Mouse (Mus musculus) liver, embryonic 12.5 days (tissue): ENCODE results near the gene Thap11. TPM values are rescaled to one million over a fixed set of nuclear protein-coding genes. Genes with fewer than 3 reads are reported as not detected.
A peak's percentile ranks its signal among the peaks of the same experiment; 100 is the strongest.
"Not testable (repeated sequence)": the region's sequence is repeated elsewhere in the genome, so short reads cannot be mapped to it uniquely, and the experiment has no call there.

Experiments
- ATAC-seq: fragments of 200-750 bp; cut with Nextera tagmentation; 2 replicates; pipeline ENCODE4 v1.8.0; 2017; ENCODE audit warnings: moderate number of reproducible peaks, mild to moderate bottlenecking, moderate library complexity
- H3K27ac ChIP-seq: fragments of 300-500 bp; sonication (generic); 2 replicates; pipeline ENCODE4 v1.5.1; 2016; ENCODE audit warnings: mild to moderate bottlenecking
- H3K27me3 ChIP-seq: fragments of 300-500 bp; sonication (generic); replicated peaks from 2 replicates; pipeline ENCODE4 v1.6.1; 2016; ENCODE audit warnings: mild to moderate bottlenecking, moderate library complexity
- H3K36me3 ChIP-seq: fragments of 300-500 bp; sonication (generic); 2 replicates; pipeline ENCODE4 v1.6.1; 2016; ENCODE audit warnings: mild to moderate bottlenecking, moderate library complexity
- H3K4me1 ChIP-seq: fragments of 300-500 bp; sonication (generic); 2 replicates; pipeline ENCODE4 v1.6.1; 2016
- H3K4me2 ChIP-seq: fragments of 300-500 bp; sonication (generic); 2 replicates; pipeline ENCODE4 v1.6.1; 2016; ENCODE audit warnings: mild to moderate bottlenecking, moderate library complexity
- H3K4me3 ChIP-seq: fragments of 300-500 bp; sonication (generic); 2 replicates; pipeline ENCODE4 v1.5.1; 2016; ENCODE audit warnings: mild to moderate bottlenecking, moderate library complexity
- H3K9ac ChIP-seq: fragments of 300-500 bp; sonication (generic); 2 replicates; pipeline ENCODE4 v1.6.1; 2016; ENCODE audit warnings: mild to moderate bottlenecking, moderate library complexity
- H3K9me3 ChIP-seq: fragments of 300-500 bp; sonication (generic); replicated peaks from 2 replicates; pipeline ENCODE4 v1.6.1; 2016; ENCODE audit warnings: mild to moderate bottlenecking, moderate library complexity
- WGBS: fragments of 180-500 bp; shearing (Covaris S2); methylation state at CpG from one replicate; pipeline ENCODE4 v1.1.7; 2016; ENCODE audit not compliant: insufficient replicate concordance; 5-methylcytosine and 5-hydroxymethylcytosine counted together
- polyA plus RNA-seq: library from polyadenylated mRNA; unstranded; fragments of >200 nt; fragmentation: Nextera tagmentation; extraction: Ambion mirVana; gene quantifications from 2 replicates; pipeline ENCODE4 v1.2.1, GENCODE M21; 2016

Thap11 gene
- polyA plus RNA-seq, 1 experiment from 2014 or later: 53.2 TPM

GRCm38 (mm10) chr8:105825506-105825905 is 29.4 kb upstream of the Thap11 start:
- Histone ChIP-seq H3K9ac (peak overlapping the region; percentile 97), H3K4me3 (peak overlapping the region; percentile 97), H3K4me1 (peaks cover 82% of the 10 kb centered on the region), H3K4me2 (peak overlapping the region; percentile 75), H3K36me3 (peaks cover 58% of the 10 kb centered on the region), H3K27me3 (no peaks in the 10 kb centered on the region), H3K27ac (peak overlapping the region; percentile 97), H3K9me3 (no peaks in the 10 kb centered on the region)
- no peak for ATAC-seq
- WGBS: 74% methylated on average over 4 of the region's 4 CpGs

DNA sequence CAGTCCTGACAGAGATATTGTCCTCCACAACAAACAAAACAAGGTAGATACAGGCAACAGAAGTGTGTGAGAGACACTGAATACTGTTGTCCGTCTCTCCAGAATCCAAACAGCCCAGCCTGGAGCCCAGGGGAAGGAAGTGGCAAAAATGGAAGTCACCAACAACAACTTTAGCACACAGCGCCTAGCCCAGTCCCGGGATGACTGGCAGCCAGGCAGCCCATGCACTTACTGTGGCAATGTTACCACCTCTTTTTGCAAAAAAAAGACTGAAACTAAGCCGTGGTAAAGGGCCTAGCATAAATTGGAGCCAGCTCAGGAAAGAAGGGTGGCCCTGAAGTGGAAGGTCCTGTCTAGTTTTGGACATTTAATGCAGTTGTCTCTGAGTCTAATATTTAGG is 28.6 kb upstream of the Thap11 start:
- Histone ChIP-seq H3K36me3 (peaks cover 50% of the 10 kb centered on the region), H3K9me3 (no peaks in the 10 kb centered on the region), H3K4me1 (peaks cover 79% of the 10 kb centered on the region), H3K27me3 (no peaks in the 10 kb centered on the region), H3K27ac (peak overlapping the region; percentile 97), H3K4me2 (peak overlapping the region; percentile 75), H3K9ac (peak overlapping the region; percentile 97), H3K4me3 (peak overlapping the region; percentile 97)
- WGBS: 3% methylated on average over 4 of the region's 4 CpGs
- no peak for ATAC-seq

DNA sequence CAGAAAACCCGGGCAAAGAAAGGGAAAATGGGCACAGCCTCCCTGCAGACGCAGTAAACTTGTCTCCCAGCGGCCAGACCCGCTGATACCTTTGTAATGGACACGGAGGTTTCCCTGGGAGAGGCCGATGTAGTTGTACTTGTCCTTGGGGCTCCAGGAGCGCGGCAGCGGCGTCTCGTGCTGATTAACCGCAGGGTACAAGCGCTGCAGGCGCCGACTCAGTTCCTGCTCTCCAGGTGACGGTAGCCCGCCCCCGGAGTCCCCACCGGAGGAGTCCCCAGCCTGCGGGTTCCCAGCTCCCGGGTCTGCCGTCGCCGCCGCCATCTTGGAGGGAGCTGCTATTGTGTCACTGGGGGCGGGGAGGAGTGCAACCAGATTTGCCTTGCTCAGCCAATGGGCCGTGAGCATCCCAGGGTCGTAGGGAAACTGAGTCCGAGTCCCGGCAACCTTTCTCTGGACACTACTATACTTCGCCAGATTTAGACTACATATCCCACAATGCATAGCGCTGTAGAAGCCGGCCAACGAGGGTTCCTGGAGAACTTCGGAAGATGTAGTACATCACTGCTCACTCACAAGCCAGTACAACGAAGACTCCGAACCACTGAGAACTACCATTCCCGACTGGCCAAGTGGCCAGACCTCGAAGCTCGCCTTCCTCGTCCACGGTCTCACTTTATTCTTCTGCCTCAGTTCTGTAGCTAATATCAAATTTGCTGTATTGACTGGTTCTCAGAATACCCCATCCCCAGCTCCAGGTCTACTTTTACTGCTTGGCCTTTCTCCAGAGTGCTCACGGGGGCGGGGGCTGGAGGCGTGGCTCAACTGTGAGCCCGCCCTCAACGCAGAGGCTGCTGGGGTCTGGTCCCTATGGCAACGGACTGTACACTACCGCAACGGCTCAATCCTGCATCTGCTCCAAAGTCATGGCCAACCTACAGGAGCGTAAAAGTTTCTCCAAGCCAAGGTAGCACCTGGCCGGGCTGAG is 27.8 kb upstream of the Thap11 start, which contains the start of the genes Ranbp10 and Tsnaxip1:
Gene Ranbp10 (minus strand): TSS at position 490 of the 988 bp plus-strand sequence.
Gene Tsnaxip1 (plus strand): TSS at position 871 of the 988 bp plus-strand sequence.
- Histone ChIP-seq H3K9me3 (no peaks in the 10 kb centered on the region), H3K36me3 (peaks cover 42% of the 10 kb centered on the region), H3K27ac (peak within 1 kb of the TSS; percentile 97), H3K27me3 (no peaks in the 10 kb centered on the region), H3K4me2 (peak within 1 kb of the TSS; percentile 75), H3K4me3 (peak within 1 kb of the TSS; percentile 97), H3K4me1 (peaks cover 76% of the 10 kb centered on the region), H3K9ac (peak within 1 kb of the TSS; percentile 97)
- peak; percentile 93 for ATAC-seq
- under 1% methylated on average over 52 of the region's 52 CpGs for WGBS

DNA sequence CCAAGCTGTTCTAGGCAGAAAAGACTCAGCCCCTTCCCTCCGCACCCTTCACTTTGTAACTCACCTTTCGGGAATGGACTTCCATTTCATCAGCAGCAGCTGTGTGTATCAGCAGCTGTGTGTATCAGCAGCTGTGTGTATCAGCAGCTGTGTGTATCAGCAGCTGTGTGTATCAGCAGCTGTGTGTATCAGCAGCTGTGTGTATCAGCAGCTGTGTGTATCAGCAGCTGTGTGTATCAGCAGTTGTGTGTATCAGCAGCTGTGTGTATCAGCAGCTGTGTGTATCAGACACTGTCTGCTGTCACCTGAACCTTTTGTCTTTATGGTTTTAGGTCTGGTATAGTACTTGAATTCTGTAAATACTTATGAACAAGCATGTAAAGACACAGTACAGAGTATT is 21.2 kb upstream of the Thap11 start:
- H3K9me3 ChIP-seq, H3K27me3 ChIP-seq, H3K36me3 ChIP-seq: not testable (repeated sequence)
- Histone ChIP-seq H3K4me3 (peak overlapping the region; percentile 57), H3K4me1 (peaks cover 61% of the 10 kb centered on the region), H3K4me2 (peak overlapping the region; percentile 64), H3K9ac (peak overlapping the region; percentile 73), H3K27ac (peak overlapping the region; percentile 94)
- 0 out of 2 replicates have a peak, but pooled peaks have one; percentile 36 for ATAC-seq
- WGBS: 67% methylated on average over 2 of the region's 2 CpGs

DNA sequence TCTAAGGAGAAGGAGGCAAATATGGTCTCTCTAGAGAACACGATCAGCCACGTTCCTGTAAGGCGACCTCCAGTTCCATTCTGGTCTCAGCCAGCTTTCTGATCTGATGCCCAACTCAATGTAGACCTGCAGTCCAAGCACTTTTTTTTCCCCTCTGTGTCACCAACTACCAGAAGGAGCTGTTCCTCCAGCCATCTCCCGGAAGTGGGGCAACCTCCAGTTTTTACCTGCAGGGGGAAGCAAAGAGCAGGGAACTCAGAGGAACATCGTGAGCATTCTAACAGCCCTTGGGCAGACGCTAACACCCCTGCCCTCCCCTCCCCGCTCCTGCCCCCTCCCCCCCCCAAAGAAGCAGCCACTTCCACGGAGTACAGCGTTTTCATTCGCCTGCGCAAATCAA is 19.6 kb upstream of the Thap11 start:
- peak; percentile 68 for ATAC-seq
- Histone ChIP-seq H3K9me3 (no peaks in the 10 kb centered on the region), H3K4me3 (no peak overlapping the region), H3K36me3 (no peaks in the 10 kb centered on the region), H3K4me2 (peak overlapping the region; percentile 43), H3K27me3 (no peaks in the 10 kb centered on the region), H3K27ac (peak overlapping the region; percentile 78), H3K9ac (peak overlapping the region; percentile 17; the same call in 1 of the 2 replicates), H3K4me1 (peaks cover 51% of the 10 kb centered on the region)
- WGBS: 22% methylated on average over 11 of the region's 11 CpGs

- H3K9me3 ChIP-seq: no peaks in the 10 kb centered on the region
- H3K9ac ChIP-seq: no peak overlapping the region; the same call in 1 of the 2 replicates
- peaks cover 41% of the 10 kb centered on the region for H3K4me1 ChIP-seq
- no peak overlapping the region for H3K4me3 ChIP-seq
- no peak overlapping the region for H3K27ac ChIP-seq
- H3K36me3 ChIP-seq: peaks cover 11% of the 10 kb centered on the region
- no peak for ATAC-seq
- 75% methylated on average over 6 of the region's 6 CpGs for WGBS
- no peaks in the 10 kb centered on the region for H3K27me3 ChIP-seq
- no peak overlapping the region for H3K4me2 ChIP-seq
These were observed 17.9 kb upstream of the Thap11 start for GRCm38 (mm10) chr8:105836991-105837390.

DNA sequence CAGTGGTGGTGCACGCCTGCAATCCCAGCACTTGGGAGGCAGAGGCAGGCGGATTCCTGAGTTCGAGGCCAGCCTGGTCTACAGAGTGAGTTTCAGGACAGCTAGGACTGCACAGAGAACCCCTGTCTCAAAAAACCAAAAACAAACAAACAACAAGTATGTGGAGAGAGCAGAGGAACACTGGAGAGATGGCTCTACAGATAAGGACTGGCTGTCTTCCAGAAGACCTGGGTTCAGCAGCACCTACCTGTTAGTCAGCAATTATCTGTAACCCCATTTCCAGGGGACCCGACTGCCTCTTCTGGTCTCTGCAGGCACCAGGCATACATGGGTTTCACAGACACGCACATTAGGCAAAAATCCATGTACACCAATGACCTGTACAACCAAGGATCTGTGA is 15.7 kb upstream of the Thap11 start:
- ATAC-seq: no peak
- Histone ChIP-seq H3K9ac (no peak overlapping the region), H3K27me3 (no peaks in the 10 kb centered on the region), H3K4me3 (no peak overlapping the region), H3K36me3 (peaks cover 30% of the 10 kb centered on the region), H3K4me1 (peaks cover 23% of the 10 kb centered on the region), H3K27ac (no peak overlapping the region), H3K9me3 (no peaks in the 10 kb centered on the region), H3K4me2 (no peak overlapping the region)
- 73% methylated on average over 5 of the region's 5 CpGs for WGBS

DNA sequence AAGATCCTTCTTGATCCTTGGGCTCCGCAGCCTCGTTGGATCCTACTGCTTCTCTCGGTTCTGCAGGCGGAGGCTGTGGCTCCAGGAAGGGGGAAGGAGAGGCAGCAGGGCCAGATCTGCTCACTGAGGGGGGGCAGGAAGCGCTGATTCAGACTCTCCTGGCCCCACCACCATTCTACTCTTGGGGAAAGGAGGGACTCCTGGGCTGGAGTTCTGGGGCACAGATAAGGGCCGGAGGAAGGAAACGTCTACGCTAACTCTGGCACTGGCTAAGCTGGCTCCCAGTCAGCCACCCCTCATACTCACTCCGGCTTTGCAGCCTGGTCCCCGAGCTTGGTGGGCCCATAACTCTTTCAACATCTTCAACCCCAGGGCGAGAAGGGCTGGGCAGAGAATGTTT is 8.3 kb upstream of the Thap11 start:
- Histone ChIP-seq H3K4me3 (no peak overlapping the region), H3K4me1 (peaks cover 27% of the 10 kb centered on the region), H3K9me3 (no peaks in the 10 kb centered on the region), H3K36me3 (peaks cover 80% of the 10 kb centered on the region), H3K27ac (peak overlapping the region; percentile 37; the same call in 1 of the 2 replicates), H3K27me3 (no peaks in the 10 kb centered on the region), H3K4me2 (no peak overlapping the region; the same call in 1 of the 2 replicates), H3K9ac (peak overlapping the region; percentile 36; the same call in 1 of the 2 replicates)
- ATAC-seq: no peak
- WGBS: 49% methylated on average over 11 of the region's 11 CpGs

GRCm38 (mm10) chr8:105850014-105850413 is 4.9 kb upstream of the Thap11 start:
- H3K9me3 ChIP-seq: no peaks in the 10 kb centered on the region
- WGBS: 92% methylated on average over 4 of the region's 4 CpGs
- peaks cover 37% of the 10 kb centered on the region for H3K4me1 ChIP-seq
- no peak overlapping the region for H3K27ac ChIP-seq
- H3K4me3 ChIP-seq: no peak overlapping the region
- no peaks in the 10 kb centered on the region for H3K27me3 ChIP-seq
- no peak for ATAC-seq
- no peak overlapping the region for H3K9ac ChIP-seq
- H3K36me3 ChIP-seq: peaks cover 50% of the 10 kb centered on the region
- peak overlapping the region; percentile 77 for H3K4me2 ChIP-seq

DNA sequence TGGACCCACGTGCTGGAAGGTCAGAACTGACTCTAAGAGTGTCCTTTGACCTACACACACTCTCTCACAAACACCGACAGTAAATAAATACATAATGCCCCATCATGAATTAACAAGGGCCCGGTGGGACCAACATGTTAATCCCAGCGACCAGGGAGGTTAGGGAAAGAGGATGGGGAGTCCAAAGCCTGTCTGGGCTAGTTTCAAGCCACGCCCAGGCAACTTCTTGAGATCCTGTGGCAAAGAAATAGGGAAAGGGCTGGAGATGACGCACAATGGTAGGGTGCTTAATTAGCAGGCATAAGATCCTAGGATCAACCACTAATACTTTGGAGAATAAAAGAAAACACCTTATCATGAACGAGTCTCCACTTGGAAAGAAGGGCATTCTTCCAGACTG is 4.3 kb upstream of the Thap11 start:
- ATAC-seq: no peak
- Histone ChIP-seq H3K36me3 (peaks cover 44% of the 10 kb centered on the region), H3K27ac (peak overlapping the region; percentile 16; the same call in 1 of the 2 replicates), H3K27me3 (no peaks in the 10 kb centered on the region), H3K4me2 (peak overlapping the region; percentile 77), H3K4me1 (peaks cover 41% of the 10 kb centered on the region), H3K9ac (peak overlapping the region; percentile 52), H3K4me3 (peak overlapping the region; percentile 38), H3K9me3 (no peaks in the 10 kb centered on the region)
- 66% methylated on average over 7 of the region's 7 CpGs for whole genome bisulfite sequencing

GRCm38 (mm10) chr8:105851651-105852143 is 3.2 kb upstream of the Thap11 start:
- peaks cover 46% of the 10 kb centered on the region for H3K4me1 ChIP-seq

More at GRCm38 (mm10) chr8:105851651-105852143, 3.2 kb upstream of the Thap11 start:
- Histone ChIP-seq H3K36me3 (peaks cover 33% of the 10 kb centered on the region), H3K9me3 (no peaks in the 10 kb centered on the region), H3K9ac (peak overlapping the region; percentile 85), H3K27me3 (no peaks in the 10 kb centered on the region), H3K4me3 (peak overlapping the region; percentile 72), H3K27ac (peak overlapping the region; percentile 90), H3K4me2 (peak overlapping the region; percentile 77)
- under 1% methylated on average over 34 of the region's 34 CpGs for WGBS
- ATAC-seq: peak; percentile 74
